Mouse (Mus musculus): ENCODE measurements around the gene Prep.
"Not testable (repeated sequence)": the region's sequence is repeated elsewhere in the genome, so short reads cannot be mapped to it uniquely, and the experiment has no call there.

Gene Prep

GRCm38 (mm10) chr10:45122476-45122875 is 55.5 kb downstream of the Prep start:
- peak; percentile 16 for DNase-seq

- DNase-seq: no peak
These were observed 56.0 kb downstream of the Prep start for GRCm38 (mm10) chr10:45123011-45123410.

- peak; percentile 49 for DNase-seq
These were observed 62.1 kb downstream of the Prep start for GRCm38 (mm10) chr10:45129105-45129504.

GRCm38 (mm10) chr10:45130004-45130403 is 63.0 kb downstream of the Prep start:
- DNase-seq: no peak

DNA sequence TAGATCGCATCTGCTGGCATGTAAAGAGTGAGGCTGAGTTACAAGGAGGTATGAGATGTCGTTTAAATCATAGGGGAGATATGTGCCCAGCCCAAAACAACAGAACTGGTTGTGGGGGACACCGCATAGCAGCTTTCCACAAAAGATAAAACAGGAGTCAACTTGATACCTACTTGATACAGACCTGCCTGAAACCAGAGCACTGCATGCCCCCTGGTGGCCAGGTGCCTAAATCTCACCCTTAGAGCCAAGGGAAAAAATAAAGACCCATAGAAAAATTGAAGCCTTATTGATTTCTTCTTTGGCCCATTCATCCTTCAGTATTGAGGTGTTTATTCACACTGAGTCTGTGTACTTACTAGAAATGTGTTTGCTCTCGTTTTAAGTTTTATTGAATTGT is 65.4 kb downstream of the Prep start:
- peak; percentile 49 for DNase-seq

- DNase-seq: no peak
These were observed 69.8 kb downstream of the Prep start for GRCm38 (mm10) chr10:45136806-45137205.

- DNase-seq: no peak
These were observed 72.9 kb downstream of the Prep start for GRCm38 (mm10) chr10:45139910-45140309.

DNA sequence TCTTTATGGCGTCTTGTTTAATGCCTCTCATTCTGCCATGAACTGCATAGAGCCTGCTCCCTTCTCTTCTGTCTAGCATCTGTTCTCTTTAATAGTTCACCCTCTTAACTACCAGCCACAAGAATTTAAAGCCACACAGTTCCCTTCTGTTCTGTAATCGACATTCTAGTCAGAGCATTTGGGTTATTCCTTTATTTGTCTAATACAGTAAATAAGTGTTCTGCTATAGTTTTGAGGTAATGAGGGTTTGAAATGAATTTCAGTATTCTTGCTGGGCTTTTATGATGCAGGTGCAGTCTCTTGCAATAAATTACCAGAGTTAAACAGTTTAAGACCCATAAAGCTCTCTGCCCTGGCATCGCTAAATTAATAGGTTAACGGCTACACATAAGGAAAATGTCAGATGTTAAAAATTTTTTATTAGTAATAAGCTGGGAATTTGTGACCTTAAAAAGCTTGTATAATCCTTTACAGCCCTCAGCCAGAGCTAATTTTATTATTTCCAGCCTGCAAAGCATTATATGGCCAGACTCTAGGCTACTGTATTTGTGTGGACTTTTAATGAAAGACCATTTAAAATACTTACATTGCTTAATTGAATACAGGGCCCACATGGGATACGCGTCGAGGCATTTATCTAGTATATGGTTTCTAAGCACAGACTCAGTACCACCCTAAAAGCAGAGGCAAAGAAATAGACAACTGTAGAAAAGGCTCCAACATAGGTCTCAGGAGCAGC is 73.6 kb downstream of the Prep start:
- no peak for DNase-seq

GRCm38 (mm10) chr10:45142359-45142758 is 75.4 kb downstream of the Prep start:
- no peak for DNase-seq

GRCm38 (mm10) chr10:45144038-45144817 is 77.2 kb downstream of the Prep start:
- no peak for DNase-seq

- no peak for DNase-seq
These were observed 79.8 kb downstream of the Prep start for GRCm38 (mm10) chr10:45146821-45147220.

- no peak for DNase-seq
These were observed 84.1 kb downstream of the Prep start for GRCm38 (mm10) chr10:45151137-45151536.

DNA sequence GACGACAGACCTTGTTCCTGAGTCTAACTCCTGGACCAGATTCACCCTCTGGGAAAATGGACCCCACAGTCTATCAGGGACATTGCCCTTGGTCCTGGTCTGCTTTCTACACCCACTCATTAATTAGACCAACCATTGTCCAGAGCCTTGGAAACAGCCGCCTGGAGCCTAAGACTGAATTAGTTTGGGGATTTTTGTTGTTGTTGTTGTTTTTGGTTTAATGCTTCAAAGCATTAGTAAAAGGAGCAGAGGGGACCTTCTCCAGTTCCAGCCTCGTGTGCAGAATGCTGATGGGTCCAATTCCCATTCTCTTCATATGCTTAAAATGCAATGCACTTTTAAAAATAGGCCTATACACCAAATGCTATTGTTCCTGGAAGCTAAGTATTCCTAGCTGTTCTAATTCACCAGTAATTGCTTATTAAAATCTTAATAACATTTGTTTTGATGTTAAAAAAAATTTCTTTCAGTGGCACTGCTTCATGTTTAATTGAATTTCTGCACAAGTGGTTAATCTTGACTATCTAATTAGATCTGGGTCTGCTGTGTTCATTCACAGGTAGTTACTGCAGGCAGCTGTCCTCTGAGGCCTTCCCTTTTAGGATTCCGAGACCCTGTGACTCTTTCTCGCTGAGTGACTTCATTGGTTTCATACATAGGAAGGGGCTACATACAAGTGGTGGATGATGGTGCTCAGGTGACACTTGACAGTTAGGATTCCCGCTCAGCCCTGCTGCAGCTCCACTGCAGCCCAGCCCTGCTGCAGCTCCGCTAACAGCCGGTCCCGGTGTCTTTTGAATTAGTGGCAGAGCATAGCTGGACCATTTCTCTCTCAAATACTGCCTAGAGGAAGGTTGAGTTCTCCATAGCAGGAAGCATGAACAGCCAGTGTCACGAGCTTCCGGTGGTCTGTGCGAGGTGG is 85.0 kb downstream of the Prep start:
- no peak for DNase-seq

GRCm38 (mm10) chr10:45154557-45155060 is 87.6 kb downstream of the Prep start:
- peak; percentile 26 for DNase-seq

DNA sequence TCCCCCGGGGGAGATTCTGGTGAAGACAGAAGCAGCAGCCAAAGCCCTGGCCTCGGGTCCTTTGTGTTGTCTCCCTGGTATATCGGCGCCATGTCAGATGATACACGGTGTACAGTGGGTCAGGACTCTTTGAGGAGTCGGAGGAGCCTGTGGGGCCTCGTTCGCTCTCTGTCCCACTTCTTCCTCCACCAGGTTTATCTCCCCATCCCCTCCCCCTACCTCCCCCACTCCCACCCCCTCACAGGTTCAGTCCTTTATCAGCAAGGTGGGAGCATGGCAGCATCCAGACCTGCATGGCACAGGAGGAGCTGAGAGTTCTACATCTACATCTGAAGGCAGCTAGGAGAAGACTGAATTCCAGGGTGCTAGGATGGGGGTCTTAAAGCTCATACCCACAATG is 98.8 kb downstream of the Prep start:
- no peak for DNase-seq

GRCm38 (mm10) chr10:45173927-45174326 is 106.9 kb downstream of the Prep start:
- peak; percentile 3 for DNase-seq

- DNase-seq: no peak
These were observed 107.3 kb downstream of the Prep start for GRCm38 (mm10) chr10:45174345-45174744.

GRCm38 (mm10) chr10:45177798-45178197 is 110.8 kb downstream of the Prep start, which contains the start of gene Popdc3:
TSS of gene Popdc3 (plus strand) at chr10:45178098.
- DNase-seq: not testable (repeated sequence)

GRCm38 (mm10) chr10:45180677-45181326 is 113.8 kb downstream of the Prep start:
- no peak for DNase-seq

DNA sequence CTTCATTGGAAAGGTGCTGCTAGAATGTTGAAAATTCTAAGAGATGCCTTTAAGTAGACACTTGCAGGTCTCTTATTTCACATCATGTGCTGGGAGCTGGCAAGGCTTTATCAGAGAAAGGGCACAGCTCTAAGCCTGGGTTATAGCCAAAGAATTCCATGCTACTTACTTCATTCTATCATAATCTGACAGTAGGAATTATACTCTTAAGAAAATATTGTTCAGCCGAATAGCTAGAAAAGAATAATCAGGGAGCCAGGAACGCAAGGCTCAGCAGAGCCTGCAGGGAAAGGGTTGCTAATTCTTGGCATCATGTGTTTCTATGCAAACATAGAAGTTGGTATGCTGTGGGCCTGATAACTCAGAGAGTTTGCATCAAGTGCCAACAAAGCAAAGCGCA is 114.3 kb downstream of the Prep start:
- DNase-seq: peak; percentile 5

DNA sequence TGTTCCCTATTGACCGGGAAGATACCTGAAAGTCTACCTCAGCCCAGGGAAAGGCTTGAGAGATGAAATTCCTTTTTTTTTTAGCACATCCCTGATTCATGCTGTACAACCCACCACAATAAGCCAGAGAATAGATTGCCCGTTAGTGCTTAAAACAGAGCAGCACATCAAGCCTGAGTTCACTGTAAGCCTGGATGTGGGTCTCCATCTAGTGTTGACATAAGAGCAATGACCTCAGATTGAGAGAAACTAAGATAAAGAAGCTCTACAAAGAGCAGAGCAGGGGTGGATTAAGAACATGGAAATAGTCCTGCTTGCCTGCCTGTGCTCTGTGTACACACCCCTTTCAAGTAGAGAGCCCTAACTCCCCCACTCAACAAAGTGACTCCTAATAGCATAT is 118.5 kb downstream of the Prep start:
- DNase-seq: no peak

Data from lung, postnatal 10 days (tissue).